Mouse (Mus musculus): ENCODE data around the gene Olfr556. TPM values are rescaled to one million over a fixed set of nuclear protein-coding genes. Genes with fewer than 3 reads are reported as not detected.

Olfr556 gene
- polyA plus RNA-seq, 1 experiment from 2014 or later, result not detected

DNA sequence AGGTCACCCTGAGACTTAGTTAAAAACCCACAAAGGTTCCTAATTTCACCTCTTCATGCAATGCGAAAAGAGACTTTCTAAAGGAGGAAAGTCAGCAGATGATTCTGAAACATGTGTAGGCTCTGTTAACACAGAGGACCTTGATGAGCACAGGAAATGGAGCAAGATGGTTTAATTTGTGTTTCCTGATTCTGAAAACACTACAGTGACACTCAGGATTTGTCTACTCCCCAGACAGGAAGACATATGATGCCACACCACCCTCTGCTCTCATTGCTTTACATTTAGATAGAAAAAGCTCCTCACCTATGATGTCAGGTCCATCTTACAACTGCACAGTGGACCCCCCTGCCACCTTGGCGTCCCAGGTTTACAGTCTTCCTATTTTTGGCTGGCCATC is 11.5 kb downstream of the Olfr556 start:
- no peak overlapping the region for H3K9ac ChIP-seq (ENCODE audit: low read length)
- H3K27ac ChIP-seq (ENCODE audit: low read depth), result no peak overlapping the region
- H3K27me3 ChIP-seq (replicated peaks; ENCODE audit: control insufficient read depth, insufficient read depth, low read length), result no peaks in the 10 kb centered on the region
- H3K36me3 ChIP-seq (ENCODE audit: control insufficient read depth, insufficient read depth, low read length), result peaks cover 5% of the 10 kb centered on the region; the same call in 1 of the 2 replicates
- ATAC-seq (replicated peaks; ENCODE audit: low FRiP score, low TSS enrichment, low read depth) (no peak), DNase-seq (ENCODE audit: low spot score) (no peak)
- WGBS, result 81% methylated on average over 2 of the region's 2 CpGs
- H3K4me1 ChIP-seq (replicated peaks; ENCODE audit: control insufficient read depth, insufficient read depth, low read length), result no peaks in the 10 kb centered on the region
- no peaks in the 10 kb centered on the region for H3K9me3 ChIP-seq (ENCODE audit: control insufficient read depth, low read length)
- no peak overlapping the region for H3K4me2 ChIP-seq (ENCODE audit: low read length)
- H3K4me3 ChIP-seq (ENCODE audit: low read depth, low read length), result no peak overlapping the region

- DNase-seq (ENCODE audit: low spot score) (no peak), ATAC-seq (replicated peaks; ENCODE audit: low FRiP score, low TSS enrichment, low read depth) (no peak)
- 81% methylated on average over 1 of the region's 1 CpGs for WGBS
- Histone ChIP-seq H3K4me3 (ENCODE audit: low read depth, low read length) (no peak overlapping the region), H3K27ac (ENCODE audit: low read depth) (no peak overlapping the region), H3K27me3 (replicated peaks; ENCODE audit: control insufficient read depth, insufficient read depth, low read length) (no peaks in the 10 kb centered on the region), H3K4me1 (replicated peaks; ENCODE audit: control insufficient read depth, insufficient read depth, low read length) (peaks cover 3% of the 10 kb centered on the region; the same call in 1 of the 2 replicates), H3K9ac (ENCODE audit: low read length) (no peak overlapping the region), H3K36me3 (ENCODE audit: control insufficient read depth, insufficient read depth, low read length) (peaks cover 5% of the 10 kb centered on the region; the same call in 1 of the 2 replicates), H3K9me3 (ENCODE audit: control insufficient read depth, low read length) (no peaks in the 10 kb centered on the region), H3K4me2 (ENCODE audit: low read length) (no peak overlapping the region)
These were observed 17.2 kb downstream of the Olfr556 start for GRCm38 (mm10) chr7:102681916-102682315.

- peak within 1 kb of the TSS; percentile 51 for H3K4me3 ChIP-seq (ENCODE audit: low read depth, low read length)
- ATAC-seq (replicated peaks; ENCODE audit: low FRiP score, low TSS enrichment, low read depth) (peak; percentile 99), DNase-seq (ENCODE audit: low spot score) (peak; percentile 90)
- peak within 1 kb of the TSS; percentile 62 for H3K4me2 ChIP-seq (ENCODE audit: low read length)
- WGBS, result under 1% methylated on average over 40 of the region's 40 CpGs
- H3K36me3 ChIP-seq (ENCODE audit: control insufficient read depth, insufficient read depth, low read length), result no peaks in the 10 kb centered on the region
- no peaks in the 10 kb centered on the region for H3K9me3 ChIP-seq (ENCODE audit: control insufficient read depth, low read length)
- peak within 1 kb of the TSS; percentile 69 for H3K27ac ChIP-seq (ENCODE audit: low read depth)
- H3K4me1 ChIP-seq (replicated peaks; ENCODE audit: control insufficient read depth, insufficient read depth, low read length), result peaks cover 3% of the 10 kb centered on the region; the same call in 1 of the 2 replicates
- H3K27me3 ChIP-seq (replicated peaks; ENCODE audit: control insufficient read depth, insufficient read depth, low read length), result no peaks in the 10 kb centered on the region
- peak within 1 kb of the TSS; percentile 58 for H3K9ac ChIP-seq (ENCODE audit: low read length)
These were observed 22.3 kb downstream of the Olfr556 start, which contains the start of gene Trim68 for GRCm38 (mm10) chr7:102686944-102687501. Gene Trim68, minus strand, starts transcription at chr7:102687327.

DNA sequence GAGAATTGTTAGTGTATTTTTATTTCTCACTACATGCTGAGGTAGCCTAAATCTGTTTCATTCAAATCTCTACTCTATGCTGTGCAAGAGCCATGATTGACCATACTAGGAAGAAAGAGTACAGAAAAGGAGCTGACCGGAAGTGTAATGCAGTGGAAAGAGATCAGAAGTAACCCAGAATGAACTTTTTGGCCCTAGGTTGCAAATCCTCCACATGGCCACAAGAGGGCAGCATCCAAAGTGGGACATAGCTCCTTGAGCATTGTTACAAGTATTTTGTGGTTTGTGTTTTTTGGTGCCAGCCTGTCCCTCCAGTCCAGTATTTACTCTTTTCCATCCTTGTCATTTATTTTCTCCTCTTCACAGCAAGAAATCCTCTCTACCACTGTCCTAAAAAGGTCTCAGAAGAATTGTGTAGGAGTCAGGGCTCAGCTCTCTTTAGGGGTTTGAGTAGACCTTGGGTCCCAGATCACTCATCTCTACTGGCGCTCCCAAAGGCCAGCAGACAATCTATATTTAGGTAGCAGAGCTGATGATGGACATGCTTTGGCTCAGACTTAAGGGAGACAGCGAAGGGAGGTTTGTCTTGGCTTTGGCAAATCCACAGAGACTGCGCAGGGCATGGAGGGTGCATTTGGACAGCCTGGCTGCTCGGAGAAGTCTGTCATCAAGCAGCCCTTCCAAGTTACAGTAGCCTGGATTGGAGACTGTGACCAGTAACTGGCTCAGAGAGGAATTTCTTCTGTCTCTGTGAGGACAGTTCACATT is 30.8 kb downstream of the Olfr556 start, which contains the start of gene Olfr557:
Gene Olfr557 (plus strand): TSS at position 553 of the 768 bp plus-strand sequence.
- Histone ChIP-seq H3K27me3 (replicated peaks; ENCODE audit: control insufficient read depth, insufficient read depth, low read length) (no peaks in the 10 kb centered on the region), H3K27ac (ENCODE audit: low read depth) (no peak within 1 kb of the TSS), H3K4me3 (ENCODE audit: low read depth, low read length) (no peak within 1 kb of the TSS), H3K9ac (ENCODE audit: low read length) (no peak within 1 kb of the TSS), H3K9me3 (ENCODE audit: control insufficient read depth, low read length) (no peaks in the 10 kb centered on the region), H3K4me2 (ENCODE audit: low read length) (no peak within 1 kb of the TSS), H3K36me3 (ENCODE audit: control insufficient read depth, insufficient read depth, low read length) (no peaks in the 10 kb centered on the region), H3K4me1 (replicated peaks; ENCODE audit: control insufficient read depth, insufficient read depth, low read length) (no peaks in the 10 kb centered on the region)
- DNase-seq (ENCODE audit: low spot score) (no peak), ATAC-seq (replicated peaks; ENCODE audit: low FRiP score, low TSS enrichment, low read depth) (no peak)
- WGBS, result 75% methylated on average over 5 of the region's 5 CpGs

GRCm38 (mm10) chr7:102698461-102698860 is 33.8 kb downstream of the Olfr556 start:
- DNase-seq (ENCODE audit: low spot score), result no peak
- WGBS, result 87% methylated on average over 7 of the region's 7 CpGs
- H3K4me3 ChIP-seq (ENCODE audit: low read depth, low read length), result no peak overlapping the region

DNA sequence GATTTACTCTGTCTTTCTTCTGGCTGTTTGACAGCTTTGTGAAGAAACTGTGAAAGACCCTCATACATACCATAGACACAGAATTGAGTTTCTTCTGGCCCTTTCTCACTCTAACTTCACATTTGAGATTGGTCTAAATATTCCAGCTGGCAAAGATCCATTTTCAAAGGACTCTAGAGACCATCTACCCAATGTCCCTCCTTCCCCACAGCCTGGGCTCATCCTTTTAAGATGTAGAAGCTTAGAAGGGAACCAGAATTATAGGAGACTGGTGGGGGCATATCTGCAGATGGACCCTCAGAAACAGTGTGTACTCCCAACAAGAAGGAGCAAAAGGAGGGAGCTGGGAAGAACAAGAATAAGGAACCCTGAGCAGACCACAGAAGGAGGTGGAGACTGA is 37.2 kb downstream of the Olfr556 start, which contains the start of gene Olfr558:
Gene Olfr558 (plus strand): TSS at position 301 of the 400 bp plus-strand sequence.
- no peaks in the 10 kb centered on the region for H3K4me1 ChIP-seq (replicated peaks; ENCODE audit: control insufficient read depth, insufficient read depth, low read length)

More at GRCm38 (mm10) chr7:102698461-102698860, 33.8 kb downstream of the Olfr556 start:
- no peak overlapping the region for H3K27ac ChIP-seq (ENCODE audit: low read depth)
- H3K36me3 ChIP-seq (ENCODE audit: control insufficient read depth, insufficient read depth, low read length), result no peaks in the 10 kb centered on the region
- ATAC-seq (replicated peaks; ENCODE audit: low FRiP score, low TSS enrichment, low read depth), result no peak
- H3K9me3 ChIP-seq (ENCODE audit: control insufficient read depth, low read length), result no peaks in the 10 kb centered on the region
- H3K4me1 ChIP-seq (replicated peaks; ENCODE audit: control insufficient read depth, insufficient read depth, low read length), result no peaks in the 10 kb centered on the region
- no peak overlapping the region for H3K9ac ChIP-seq (ENCODE audit: low read length)
- H3K27me3 ChIP-seq (replicated peaks; ENCODE audit: control insufficient read depth, insufficient read depth, low read length), result no peaks in the 10 kb centered on the region
- no peak overlapping the region for H3K4me2 ChIP-seq (ENCODE audit: low read length)

DNA sequence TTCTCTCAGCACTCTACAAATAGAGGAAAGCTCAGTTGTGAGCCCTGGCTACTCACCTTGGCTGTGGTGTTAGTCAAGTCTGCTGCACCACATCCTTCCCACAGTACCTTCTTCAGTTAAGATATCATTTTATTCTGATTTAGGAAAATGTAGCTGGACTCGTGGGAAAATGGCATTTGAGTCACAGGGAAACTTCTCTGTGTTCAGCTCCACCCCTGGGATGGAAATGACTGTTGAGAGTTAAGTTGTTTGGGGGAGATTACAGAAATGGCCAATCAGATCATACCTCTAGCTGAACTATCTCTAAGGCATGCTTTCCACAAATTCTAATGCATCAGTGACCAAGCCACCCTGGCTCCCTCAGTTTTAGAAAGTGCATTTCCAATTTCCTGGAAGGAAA is 54.3 kb downstream of the Olfr556 start, which contains the start of gene Olfr33:
Gene Olfr33 (minus strand): TSS at position 101 of the 400 bp plus-strand sequence.
- Histone ChIP-seq H3K36me3 (ENCODE audit: control insufficient read depth, insufficient read depth, low read length) (no peaks in the 10 kb centered on the region), H3K9me3 (ENCODE audit: control insufficient read depth, low read length) (no peaks in the 10 kb centered on the region), H3K27ac (ENCODE audit: low read depth) (no peak within 1 kb of the TSS), H3K27me3 (replicated peaks; ENCODE audit: control insufficient read depth, insufficient read depth, low read length) (no peaks in the 10 kb centered on the region), H3K4me3 (ENCODE audit: low read depth, low read length) (no peak within 1 kb of the TSS), H3K4me2 (ENCODE audit: low read length) (no peak within 1 kb of the TSS), H3K4me1 (replicated peaks; ENCODE audit: control insufficient read depth, insufficient read depth, low read length) (no peaks in the 10 kb centered on the region), H3K9ac (ENCODE audit: low read length) (no peak within 1 kb of the TSS)
- ATAC-seq (replicated peaks; ENCODE audit: low FRiP score, low TSS enrichment, low read depth) (no peak), DNase-seq (ENCODE audit: low spot score) (no peak)
- 50% methylated on average over 1 of the region's 1 CpGs for WGBS

More for the DNA sequence above, 37.2 kb downstream of the Olfr556 start, which contains the start of gene Olfr558:
- ATAC-seq (replicated peaks; ENCODE audit: low FRiP score, low TSS enrichment, low read depth) (no peak), DNase-seq (ENCODE audit: low spot score) (no peak)
- H3K4me2 ChIP-seq (ENCODE audit: low read length), result no peak within 1 kb of the TSS
- no peak within 1 kb of the TSS for H3K27ac ChIP-seq (ENCODE audit: low read depth)
- no peak within 1 kb of the TSS for H3K4me3 ChIP-seq (ENCODE audit: low read depth, low read length)
- H3K27me3 ChIP-seq (replicated peaks; ENCODE audit: control insufficient read depth, insufficient read depth, low read length), result no peaks in the 10 kb centered on the region
- H3K9me3 ChIP-seq (ENCODE audit: control insufficient read depth, low read length), result no peaks in the 10 kb centered on the region
- no peaks in the 10 kb centered on the region for H3K36me3 ChIP-seq (ENCODE audit: control insufficient read depth, insufficient read depth, low read length)
- no peak within 1 kb of the TSS for H3K9ac ChIP-seq (ENCODE audit: low read length)

All from intestine, embryonic 14.5 days (tissue).